Mouse (Mus musculus): ENCODE measurements around the gene Psmb8.
"Not testable (repeated sequence)": the region's sequence is repeated elsewhere in the genome, so short reads cannot be mapped to it uniquely, and the experiment has no call there.

Gene Psmb8

GRCm38 (mm10) chr17:34217216-34217928, 19.9 kb downstream of the Psmb8 start:
- DNase-seq: no peak

- DNase-seq: no peak
These were observed 20.5 kb downstream of the Psmb8 start for GRCm38 (mm10) chr17:34217986-34218385.

- DNase-seq: peak; percentile 78
These were observed 21.2 kb downstream of the Psmb8 start for GRCm38 (mm10) chr17:34218675-34219074.

GRCm38 (mm10) chr17:34219096-34219495, 21.6 kb downstream of the Psmb8 start:
- peak; percentile 50 for DNase-seq

GRCm38 (mm10) chr17:34219801-34220200, 22.3 kb downstream of the Psmb8 start:
- DNase-seq: not testable (repeated sequence)

- not testable (repeated sequence) for DNase-seq
These were observed 22.9 kb downstream of the Psmb8 start for GRCm38 (mm10) chr17:34220401-34220800.

- no peak for DNase-seq
These were observed 27.3 kb downstream of the Psmb8 start for GRCm38 (mm10) chr17:34224816-34225215.

GRCm38 (mm10) chr17:34225426-34225825, 27.9 kb downstream of the Psmb8 start:
- DNase-seq: no peak

GRCm38 (mm10) chr17:34225911-34226310, 28.4 kb downstream of the Psmb8 start:
- DNase-seq: not testable (repeated sequence)

- not testable (repeated sequence) for DNase-seq
These were observed 33.5 kb downstream of the Psmb8 start for GRCm38 (mm10) chr17:34230971-34231370.

- not testable (repeated sequence) for DNase-seq
These were observed 34.5 kb downstream of the Psmb8 start for GRCm38 (mm10) chr17:34232021-34232420.

GRCm38 (mm10) chr17:34234926-34235325, 37.4 kb downstream of the Psmb8 start:
- DNase-seq: peak; percentile 82

GRCm38 (mm10) chr17:34236691-34237090, 39.2 kb downstream of the Psmb8 start:
- DNase-seq: no peak

GRCm38 (mm10) chr17:34237741-34238140, 40.2 kb downstream of the Psmb8 start:
- DNase-seq: no peak

- DNase-seq: no peak
These were observed 41.2 kb downstream of the Psmb8 start, which contains the start of gene H2-Ob for GRCm38 (mm10) chr17:34238706-34239105. Gene H2-Ob (plus strand): TSS chr17:34238903.

GRCm38 (mm10) chr17:34239601-34240041, 42.1 kb downstream of the Psmb8 start:
- DNase-seq: no peak

- DNase-seq: no peak
These were observed 42.8 kb downstream of the Psmb8 start for GRCm38 (mm10) chr17:34240366-34240765.

- DNase-seq: no peak
These were observed 43.4 kb downstream of the Psmb8 start for GRCm38 (mm10) chr17:34240916-34241315.

GRCm38 (mm10) chr17:34244656-34245055, 47.1 kb downstream of the Psmb8 start:
- no peak for DNase-seq

GRCm38 (mm10) chr17:34247047-34247446, 49.5 kb downstream of the Psmb8 start:
- DNase-seq: peak; percentile 16

GRCm38 (mm10) chr17:34248764-34249163, 51.2 kb downstream of the Psmb8 start:
- no peak for DNase-seq

- DNase-seq: no peak
These were observed 51.8 kb downstream of the Psmb8 start for GRCm38 (mm10) chr17:34249361-34249760.

- peak; percentile 73 for DNase-seq
These were observed 52.4 kb downstream of the Psmb8 start for GRCm38 (mm10) chr17:34249878-34250277.
